Mouse (Mus musculus) liver, adult (tissue): Measurements from ENCODE around the gene Kank1.

Experiments used
- GATA4 ChIP-seq: IDR thresholded peaks from 2 replicates; pipeline ENCODE4 v1.6.1; 2014; ENCODE audit warnings: mild to moderate bottlenecking, low read length; ENCODE audit not compliant: insufficient replicate concordance

Kank1 gene

DNA sequence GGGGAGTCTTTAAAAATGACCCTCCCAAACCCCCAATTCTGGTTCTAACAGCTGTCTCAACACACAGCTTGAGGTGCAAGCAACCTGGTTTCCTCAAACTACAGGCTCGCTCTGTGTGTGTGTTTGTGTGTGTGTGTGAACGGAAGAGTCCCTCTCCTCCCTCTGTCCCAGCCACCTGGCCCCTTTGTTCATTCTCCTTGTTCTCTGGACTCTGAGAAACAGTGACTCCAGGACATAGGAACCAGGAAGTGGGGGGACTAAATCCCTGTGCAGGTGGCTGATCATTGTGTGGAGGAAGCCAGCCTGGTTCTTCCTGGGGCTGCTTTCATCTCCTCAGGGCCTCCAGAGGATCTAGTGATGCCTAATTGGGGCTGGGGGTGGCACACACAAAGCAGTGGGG, 46.9 kb downstream of the Kank1 start:
- TF ChIP-seq GATA4, result no peak

DNA sequence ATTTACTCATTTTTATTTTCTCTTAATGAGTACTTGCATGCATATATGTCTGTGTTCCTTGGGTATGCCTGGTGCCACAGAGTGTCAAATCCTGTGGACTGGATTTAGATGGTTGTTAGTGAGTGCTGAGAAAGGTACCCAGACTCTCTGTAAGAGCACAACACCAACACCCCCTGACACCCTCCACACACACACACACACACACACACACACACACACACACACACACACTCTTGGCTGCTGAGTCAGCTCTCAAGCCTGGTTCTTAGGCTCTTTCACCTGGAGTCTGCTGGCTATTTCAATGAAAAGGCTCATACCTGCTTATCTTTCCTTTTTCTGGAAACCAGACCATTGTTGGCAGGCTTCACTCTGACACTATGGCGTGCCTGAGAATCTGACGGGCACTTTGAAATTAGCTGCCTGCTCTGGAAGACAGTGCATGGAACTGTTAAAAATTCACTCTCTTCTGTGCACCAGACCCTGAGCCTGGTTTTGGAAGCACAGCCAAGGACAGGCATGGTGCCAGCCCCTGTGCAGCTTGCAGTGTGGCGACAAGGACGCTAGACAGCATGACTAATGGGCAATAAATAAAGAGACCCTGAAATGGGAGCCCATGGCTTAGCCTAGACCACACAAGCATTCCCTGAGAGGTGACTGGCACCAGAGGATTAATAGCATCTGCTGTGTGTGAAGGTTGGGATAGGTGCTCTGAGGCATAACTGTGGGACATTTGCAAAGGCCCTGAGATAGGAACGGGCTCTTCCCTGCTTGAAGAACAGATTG, 49.2 kb downstream of the Kank1 start:
- no peak for TF ChIP-seq GATA4

DNA sequence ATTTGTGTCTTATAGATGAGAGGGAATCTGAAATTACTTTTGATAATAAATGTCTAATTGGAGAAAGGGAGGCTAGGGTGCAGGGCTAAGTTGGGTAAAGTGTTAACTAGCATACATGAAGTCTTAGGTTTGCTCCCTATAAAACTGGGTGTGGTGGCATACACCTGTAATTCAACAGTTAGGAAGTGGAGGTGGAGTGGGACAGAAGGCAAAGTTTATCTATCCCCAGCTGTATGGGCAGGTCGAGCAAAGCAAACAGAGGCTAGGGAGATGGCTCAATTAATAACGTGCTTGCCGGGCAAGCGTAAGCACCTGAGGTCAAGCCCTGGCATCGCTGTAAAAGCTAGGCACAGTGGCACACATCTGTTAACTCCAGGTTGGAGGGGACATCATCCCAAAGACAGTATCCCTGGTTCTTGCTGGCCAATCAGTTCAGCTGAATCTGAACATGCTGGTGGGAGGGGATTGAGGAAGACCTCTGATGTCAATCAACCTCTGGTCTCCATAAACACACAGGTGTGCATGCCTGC, 54.3 kb downstream of the Kank1 start:
- no peak for TF ChIP-seq GATA4

DNA sequence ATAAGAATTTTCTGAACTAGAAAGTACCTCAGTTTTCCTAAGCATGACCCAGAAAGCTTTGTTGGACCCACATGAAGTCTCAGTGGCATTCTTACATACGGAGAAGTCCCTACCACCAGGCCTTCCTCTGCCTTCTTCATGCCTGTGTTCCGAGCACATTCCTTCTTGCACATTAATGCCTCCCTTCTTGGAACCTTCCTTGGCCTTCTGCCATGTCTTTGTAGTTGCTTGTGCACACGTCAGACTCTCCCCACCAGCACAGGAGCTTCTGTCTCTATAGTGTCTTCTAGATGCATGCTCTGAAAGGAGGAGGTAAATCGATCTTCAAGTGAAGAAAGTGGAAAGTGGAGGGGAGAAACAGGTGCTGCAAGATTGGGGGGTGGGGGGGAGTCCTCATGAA, 58.4 kb downstream of the Kank1 start:
- TF ChIP-seq GATA4, result no peak

DNA sequence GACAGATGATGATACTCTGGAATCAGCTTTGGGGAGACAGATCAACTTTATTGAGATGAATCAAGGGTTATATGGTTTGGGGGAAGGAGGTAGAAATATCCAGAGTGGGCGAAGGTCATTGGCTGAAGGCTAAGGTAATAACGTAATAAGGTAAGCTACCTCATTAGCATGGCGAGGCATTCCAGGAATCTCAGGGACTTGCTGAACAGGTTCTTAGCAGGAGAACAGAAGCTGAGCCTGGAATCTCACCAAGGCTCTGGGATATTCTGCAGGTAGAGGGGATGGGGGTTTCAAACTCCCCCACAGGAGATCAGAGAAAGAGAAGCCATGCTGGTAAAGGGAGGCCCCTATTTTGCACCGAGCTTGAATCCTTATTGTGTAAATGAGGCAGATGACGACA, 60.5 kb downstream of the Kank1 start:
- no peak for TF ChIP-seq GATA4

DNA sequence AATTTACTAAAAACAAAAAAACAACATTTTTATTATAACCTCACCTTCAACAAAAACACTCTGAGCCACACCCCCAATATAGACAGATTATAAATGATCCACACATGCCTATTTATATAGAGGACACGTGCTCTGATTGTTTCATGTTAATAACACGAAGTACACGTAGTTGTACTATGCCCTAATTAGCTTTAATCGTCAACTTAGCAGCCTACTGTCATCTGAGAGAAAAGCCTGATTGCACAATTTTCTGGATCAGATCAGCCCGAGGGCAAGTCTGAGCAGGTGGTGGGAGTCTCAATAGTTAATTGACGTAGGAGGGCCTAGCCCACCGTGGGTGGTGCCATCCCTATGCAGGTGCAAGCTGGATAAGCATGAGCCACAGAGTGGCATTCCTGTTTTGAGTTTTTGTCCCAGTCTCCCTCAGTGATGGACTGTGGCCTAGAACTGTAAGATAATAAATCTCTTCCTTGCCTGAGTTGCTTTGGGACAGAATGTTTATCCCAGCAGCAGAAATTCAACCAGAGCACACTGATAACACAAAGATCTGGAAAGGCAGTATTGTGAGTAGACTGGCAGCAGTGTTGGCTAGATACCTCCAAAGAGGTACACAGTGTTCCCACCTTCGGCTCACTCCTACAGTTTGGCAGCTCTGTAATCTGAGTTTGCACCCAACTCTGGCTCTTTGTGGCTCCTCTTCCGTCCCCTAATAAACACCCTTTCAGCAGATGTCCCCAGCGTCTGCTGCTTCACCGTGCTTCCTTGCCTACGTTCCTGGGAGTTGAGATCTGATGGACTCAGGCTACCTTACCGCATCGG, 63.3 kb downstream of the Kank1 start:
- no peak for TF ChIP-seq GATA4

DNA sequence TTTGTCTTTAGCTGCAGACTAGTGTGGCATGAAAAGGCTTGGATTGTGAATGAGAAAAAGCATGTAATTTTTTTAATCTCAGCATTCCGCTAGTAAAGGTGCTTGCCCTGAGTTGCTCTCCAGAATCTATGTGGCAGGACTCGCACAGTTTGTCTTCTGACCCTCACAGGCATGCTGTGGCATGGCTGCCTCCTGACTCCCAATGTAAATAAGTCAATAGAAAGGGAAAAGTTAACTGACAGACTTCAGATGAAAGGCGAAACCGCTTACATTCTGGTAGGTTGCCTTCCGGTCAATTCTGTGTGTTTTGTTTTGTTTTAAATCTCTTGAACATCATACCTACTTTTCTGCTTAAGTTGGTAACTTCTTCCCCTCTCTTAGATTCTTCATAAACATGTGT, 64.4 kb downstream of the Kank1 start:
- TF ChIP-seq GATA4, result no peak

DNA sequence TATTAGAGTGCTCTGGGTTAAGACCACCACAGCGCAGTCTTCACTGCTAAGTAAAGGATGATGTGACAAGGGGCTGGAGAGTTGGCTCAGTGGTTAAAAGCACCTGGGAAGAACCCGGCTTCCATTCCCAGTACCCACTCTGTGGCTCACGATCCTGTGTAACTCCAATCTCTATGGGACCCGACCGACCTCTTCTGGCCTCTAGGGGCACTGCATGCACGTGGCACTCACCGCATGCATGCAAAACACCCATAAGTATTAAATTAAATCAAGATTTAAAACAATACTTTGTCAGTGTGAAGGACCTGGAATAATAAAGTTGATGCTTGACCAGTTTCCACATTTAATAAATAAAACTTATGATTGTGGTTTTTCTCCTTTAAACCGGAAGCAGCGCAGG, 69.5 kb downstream of the Kank1 start:
- TF ChIP-seq GATA4, result no peak

DNA sequence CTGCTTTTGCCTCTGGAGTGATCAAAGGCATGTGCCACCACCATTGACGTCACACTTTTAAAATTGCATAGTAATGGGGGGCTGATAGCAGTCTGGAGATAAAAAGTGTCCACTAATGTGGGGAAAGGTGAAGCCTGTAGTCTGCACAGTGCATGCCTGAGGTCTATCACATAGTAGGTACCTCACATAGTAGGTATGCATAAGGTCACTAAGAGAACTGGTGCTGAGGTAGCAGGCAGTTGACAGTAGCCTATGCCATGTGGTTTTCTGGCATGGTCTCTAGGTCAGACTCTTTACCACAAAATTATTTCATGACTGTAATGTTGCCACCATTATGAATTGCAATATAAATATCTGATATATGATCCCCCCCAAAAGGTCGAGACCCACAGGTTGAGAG, 71.4 kb downstream of the Kank1 start:
- no peak for TF ChIP-seq GATA4

DNA sequence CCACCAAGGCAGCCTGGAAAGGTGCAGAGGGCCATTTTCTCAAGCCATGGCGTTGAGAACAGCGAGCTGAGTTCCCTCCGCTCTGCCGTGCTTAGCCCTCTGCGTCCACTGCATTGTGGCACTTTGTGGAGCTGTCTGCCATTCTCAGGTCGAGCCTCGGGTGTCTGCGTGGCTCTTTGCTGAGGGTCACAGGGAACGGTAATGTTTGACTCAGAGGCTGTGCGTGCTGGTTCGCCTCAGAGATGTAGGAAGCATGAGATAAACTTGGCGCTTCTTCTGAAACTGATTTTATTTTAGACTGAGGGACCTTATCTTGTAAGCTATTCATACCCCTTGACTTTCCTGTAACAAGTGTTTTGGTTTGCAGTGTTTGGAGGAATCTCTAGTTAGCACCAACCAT, 72.0 kb downstream of the Kank1 start:
- TF ChIP-seq GATA4, result no peak

DNA sequence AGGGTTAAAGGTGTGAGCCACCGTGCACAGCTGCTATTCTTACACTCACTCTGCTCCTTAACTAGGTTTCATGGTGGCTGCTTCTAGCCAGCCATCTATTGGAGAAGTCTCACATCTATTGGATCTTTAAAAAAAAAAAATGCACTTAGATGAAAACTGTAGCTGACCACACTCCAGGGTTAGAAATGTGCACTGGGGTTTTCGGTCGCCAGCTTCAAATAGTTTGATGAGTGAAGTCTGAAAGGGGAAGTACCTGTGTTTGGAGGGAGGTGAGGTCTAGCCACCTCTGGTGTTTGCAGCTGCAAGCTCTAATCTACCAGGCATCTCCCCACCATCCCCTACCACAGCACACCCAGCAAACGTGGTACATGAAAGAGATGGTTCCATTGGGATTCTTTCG, 74.2 kb downstream of the Kank1 start:
- no peak for TF ChIP-seq GATA4

DNA sequence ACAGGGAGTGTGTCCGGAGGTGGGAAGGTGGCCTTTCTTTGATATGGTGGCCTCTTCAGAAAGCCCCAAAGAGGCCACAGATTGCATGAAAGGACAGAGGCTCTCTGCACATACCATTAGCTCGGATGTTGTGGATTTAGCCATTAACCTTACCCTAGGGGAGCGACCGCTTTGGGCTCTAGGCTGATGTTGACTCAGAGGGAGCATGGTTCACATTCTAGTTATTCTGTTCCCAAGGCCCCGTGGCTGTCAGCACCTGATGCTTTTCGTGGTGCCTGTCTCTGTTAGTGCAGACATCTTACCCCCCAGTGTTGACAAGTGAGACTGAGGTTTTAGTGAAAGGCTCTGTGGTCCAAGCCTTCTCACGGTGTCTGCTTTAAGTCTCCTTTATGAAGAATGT, 74.9 kb downstream of the Kank1 start:
- TF ChIP-seq GATA4, result no peak

DNA sequence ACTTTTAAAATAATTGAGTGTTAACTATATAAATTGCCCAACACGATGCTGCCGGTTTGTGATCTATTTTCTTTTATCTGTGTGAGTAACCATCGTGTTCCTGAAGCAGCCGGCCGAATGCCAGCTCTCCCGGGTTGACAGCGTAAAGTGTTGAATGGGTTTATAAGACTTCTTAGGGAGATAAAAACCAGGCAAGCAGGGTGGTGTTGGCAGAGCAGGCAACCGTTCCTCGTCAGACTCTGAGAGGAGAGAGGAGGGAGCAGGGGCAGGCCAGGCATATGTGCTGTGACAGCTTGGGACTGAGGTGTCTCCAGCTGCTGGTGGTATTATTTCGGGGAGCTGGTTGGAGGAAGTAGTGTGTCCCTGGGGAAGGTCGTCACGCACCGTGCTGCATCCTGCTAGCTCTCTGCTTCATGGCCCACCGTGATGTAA, 78.7 kb downstream of the Kank1 start:
- TF ChIP-seq GATA4, result no peak

DNA sequence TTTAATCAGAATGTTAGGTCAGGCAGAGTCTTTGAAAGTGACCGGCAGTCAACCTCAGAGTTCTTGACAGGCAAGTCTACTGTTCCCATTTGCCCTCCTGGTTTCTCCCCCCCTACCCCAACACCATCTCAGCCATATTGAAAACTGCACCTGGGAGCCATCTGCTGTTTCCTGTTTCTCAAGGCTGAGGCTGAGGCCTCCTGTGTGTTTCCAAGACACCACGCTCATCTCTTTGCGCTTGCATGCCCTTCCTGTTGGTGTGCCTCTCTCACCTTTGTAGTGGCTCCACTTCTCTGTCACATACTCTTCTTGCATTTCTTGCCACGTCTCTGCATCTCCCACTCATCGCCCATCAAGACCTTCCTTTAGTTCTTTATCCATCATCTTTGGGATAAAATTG, 79.2 kb downstream of the Kank1 start:
- no peak for TF ChIP-seq GATA4

DNA sequence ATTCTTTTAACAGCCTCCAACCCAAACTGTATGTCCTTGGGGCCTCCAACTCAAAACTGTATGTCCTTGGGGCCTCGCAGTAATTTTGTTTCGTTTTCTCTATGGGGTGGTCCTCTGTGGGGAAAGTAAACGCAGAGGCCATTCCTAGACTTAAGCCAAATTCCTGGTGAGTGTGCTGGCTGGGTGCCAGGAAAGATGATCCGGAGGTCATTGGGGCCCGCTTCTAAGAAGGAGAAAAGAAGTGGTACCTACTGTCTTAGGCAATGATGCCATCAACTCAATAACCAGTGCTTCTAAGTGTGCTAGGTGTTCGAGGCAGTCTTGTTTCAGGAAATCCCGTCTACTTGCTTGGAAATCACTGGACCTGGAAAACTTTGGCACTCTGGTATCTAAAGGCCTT, 87.5 kb downstream of the Kank1 start:
- TF ChIP-seq GATA4, result no peak
